Mouse (Mus musculus) cerebellum, postnatal 14 days (tissue): ENCODE data around the gene Oxsm.

Source experiments
- DNase-seq, 2 experiments: peaks; one replicate each; pipeline ENCODE4 v3.0.0; 2021; ENCODE audit warnings: mixed read lengths in 2 of 2

Gene Oxsm

GRCm38 (mm10) chr14:16242193-16242815 is 7.3 kb downstream of the Oxsm start:
- DNase-seq = peak; percentile 33 to 51

DNA sequence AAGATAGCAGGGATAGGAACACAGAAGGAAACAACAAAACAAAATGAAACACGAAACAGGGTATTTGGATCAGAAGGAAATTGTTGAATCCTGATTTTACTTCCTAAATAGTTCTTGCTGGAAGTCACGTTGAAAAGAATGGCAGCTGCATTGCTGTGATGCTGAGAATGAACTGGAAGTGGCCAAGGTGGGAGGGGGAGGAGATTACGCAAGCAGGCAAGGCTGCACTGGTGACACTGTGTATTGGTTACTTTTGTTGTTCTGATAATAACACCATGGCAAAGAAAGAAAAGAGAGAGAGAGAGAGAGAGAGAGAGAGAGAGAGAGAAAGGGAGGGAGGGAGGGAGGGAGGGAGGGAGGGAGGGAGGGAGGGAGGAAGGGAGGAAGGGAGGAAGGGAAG is 13.1 kb downstream of the Oxsm start:
- no peak for DNase-seq

DNA sequence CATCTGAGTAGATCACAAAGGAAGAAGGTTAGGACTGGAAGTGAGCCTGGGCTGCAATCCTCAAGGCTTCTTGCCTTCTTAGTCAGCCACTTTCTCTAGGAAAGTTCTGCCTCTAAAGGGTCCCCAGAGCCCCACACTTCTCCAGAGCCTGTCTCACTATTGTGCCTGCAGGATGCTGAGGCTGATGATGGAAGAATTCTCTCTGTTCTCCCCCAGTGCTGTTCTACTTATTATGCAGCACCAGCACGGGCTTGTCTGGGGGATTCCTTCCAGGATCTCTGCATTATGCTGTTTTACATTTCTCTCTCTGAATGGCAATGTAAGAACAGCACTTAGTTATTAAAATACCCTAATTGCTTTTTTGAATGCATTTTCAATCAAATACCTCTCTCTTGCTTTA is 16.1 kb downstream of the Oxsm start:
- no peak for DNase-seq

DNA sequence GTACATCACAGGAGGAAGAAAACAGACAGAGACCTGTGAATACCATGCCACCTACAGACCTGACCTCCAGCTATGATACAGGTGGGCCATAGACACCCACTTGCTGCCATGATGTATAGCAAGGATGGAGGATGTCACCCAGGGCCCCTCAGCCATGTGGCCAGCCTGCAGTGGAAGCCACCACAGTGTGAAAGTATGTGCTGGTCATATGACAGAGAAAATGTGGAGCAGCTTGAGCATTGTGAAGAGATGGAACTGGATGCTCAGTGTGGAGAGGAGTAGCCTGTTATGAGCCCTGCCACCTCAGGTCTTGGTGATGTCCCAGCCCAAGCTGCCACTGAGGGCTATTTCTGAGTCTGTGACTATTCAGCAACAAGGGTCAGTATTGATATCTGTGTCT is 19.0 kb downstream of the Oxsm start:
- no peak for DNase-seq

DNA sequence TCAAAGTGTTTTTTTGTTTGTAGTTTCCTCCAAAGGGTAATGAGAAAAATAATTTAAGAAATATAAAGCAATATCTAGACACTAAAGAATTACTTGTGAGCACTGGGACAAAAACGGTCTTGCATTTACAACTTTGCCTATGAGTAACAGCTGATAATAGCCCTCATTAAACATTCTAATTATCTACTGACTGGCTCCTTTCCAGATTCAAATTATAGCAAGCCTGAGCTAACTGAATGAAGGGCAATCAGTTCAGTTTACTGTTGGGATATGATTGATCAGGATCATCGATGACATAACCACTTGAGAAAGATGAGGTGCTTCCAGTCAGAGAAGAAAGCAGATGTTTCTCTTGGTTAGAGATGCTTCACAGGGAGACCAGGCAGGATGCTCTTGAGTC is 20.2 kb downstream of the Oxsm start:
- no peak for DNase-seq

- peak; percentile 54 to 65 for DNase-seq
Observed at GRCm38 (mm10) chr14:16219015-16219414, 30.6 kb downstream of the Oxsm start.

- no peak for DNase-seq
Observed at GRCm38 (mm10) chr14:16207722-16208121, 41.9 kb downstream of the Oxsm start.

DNA sequence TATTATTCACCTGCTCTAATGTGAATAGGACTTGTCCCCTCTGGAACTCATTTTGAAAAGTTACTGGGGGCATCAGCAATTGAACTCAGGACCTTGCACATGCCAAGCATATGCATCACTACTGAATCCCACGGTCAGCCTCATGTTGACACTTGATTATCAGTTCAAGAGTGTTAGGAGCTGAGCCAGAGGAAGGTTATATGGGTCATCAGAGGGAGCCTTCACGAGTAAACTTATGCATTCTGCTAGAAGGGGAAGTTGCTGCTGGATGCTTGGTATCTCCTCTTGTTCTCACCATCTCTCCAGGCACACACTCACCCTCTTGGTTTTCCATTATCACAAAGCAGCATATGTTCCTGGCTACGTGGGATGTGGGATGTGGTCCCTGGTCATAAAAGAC is 47.9 kb downstream of the Oxsm start:
- DNase-seq = no peak

GRCm38 (mm10) chr14:16200969-16201638 is 48.5 kb downstream of the Oxsm start:
- DNase-seq = peak; percentile 91 to 94

DNA sequence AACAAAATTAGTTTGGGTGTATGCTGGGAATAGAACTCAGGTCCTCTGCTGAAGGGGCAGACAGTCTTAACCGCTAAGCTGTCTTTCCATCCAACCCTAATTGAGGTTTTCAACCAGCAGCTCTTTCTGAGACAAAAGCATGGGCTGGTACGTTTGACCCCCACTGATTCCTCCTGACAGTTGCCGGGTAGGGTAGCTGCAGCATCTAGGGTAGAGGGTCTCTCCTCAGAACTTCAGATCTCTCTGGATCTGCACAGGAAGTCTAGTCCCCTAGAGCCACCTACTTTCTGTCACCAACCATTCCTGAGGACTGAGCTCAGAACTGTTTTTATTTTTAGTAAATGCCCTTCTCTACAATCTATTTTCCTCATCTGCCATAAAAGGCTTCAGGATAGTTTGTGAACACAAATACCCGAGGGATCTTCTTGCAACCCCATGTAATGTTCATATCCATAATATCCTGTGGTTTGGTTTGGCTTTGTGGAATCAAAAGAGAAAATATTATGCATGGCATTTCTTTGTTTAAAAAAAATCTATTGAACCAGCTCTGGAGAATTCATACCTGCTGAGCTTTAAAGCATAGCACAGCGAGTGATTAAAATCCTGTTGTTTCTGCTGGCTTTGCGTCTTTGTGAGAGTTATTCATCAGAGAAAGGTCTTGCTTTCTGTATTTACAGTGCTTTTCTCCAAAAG is 49.2 kb downstream of the Oxsm start:
- DNase-seq = no peak

- peak; percentile 67 to 70 for DNase-seq
Observed at GRCm38 (mm10) chr14:16196518-16196917, 53.1 kb downstream of the Oxsm start.

- DNase-seq = peak in 1 of 2 experiments; percentile 41
Observed at GRCm38 (mm10) chr14:16195486-16195885, 54.1 kb downstream of the Oxsm start.

DNA sequence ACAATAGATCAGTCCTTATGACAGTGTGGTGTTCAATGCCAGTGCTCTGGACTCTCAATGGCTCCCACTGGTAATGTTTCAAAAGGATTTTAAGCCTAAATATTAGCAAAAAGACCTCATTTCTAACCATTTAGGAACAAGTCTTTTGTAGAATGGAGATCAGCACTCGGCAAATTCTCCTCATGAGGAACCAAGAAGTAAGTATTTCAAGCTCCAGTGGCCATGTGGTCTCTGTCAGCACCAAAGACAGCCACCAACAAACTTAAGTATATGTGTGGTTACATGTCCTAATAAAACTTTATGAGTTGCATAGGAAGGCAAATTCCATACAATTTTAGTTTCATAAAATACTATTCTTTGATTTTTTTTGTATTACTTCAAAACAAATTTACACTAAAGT is 55.5 kb downstream of the Oxsm start:
- no peak for DNase-seq

GRCm38 (mm10) chr14:16189142-16189541 is 60.5 kb downstream of the Oxsm start:
- no peak for DNase-seq
